Mouse (Mus musculus) MEL (cell line): ENCODE results near the gene Gpatch3. TPM values are rescaled to one million over a fixed set of nuclear protein-coding genes. Genes with fewer than 3 reads are reported as not detected.

Source experiments
- DNase-seq: peaks from one replicate; pipeline ENCODE4 v3.0.0; 2011; ENCODE audit warnings: low read depth, low spot score
- H3K27ac ChIP-seq: 2 replicates; pipeline ENCODE4 v1.5.1; 2012; ENCODE audit warnings: low read depth, mild to moderate bottlenecking, control low read depth, low read length, moderate library complexity; ENCODE audit not compliant: control insufficient read depth
- H3K27me3 ChIP-seq, 2 experiments: fragments of 150-350 bp in 1 of 2; sonication (generic) in 1 of 2; 2 replicates each; pipeline ENCODE4 v1.6.1; 2012; ENCODE audit warnings: low read length in 2 of 2, mild to moderate bottlenecking in 2 of 2, improper control_type of control experiment in 1 of 2, moderate library complexity in 1 of 2; ENCODE audit not compliant: insufficient read depth in 2 of 2, control insufficient read depth in 1 of 2
- H3K36me3 ChIP-seq, 2 experiments: 2 replicates each; pipeline ENCODE4 v1.6.1; 2012 to 2014; ENCODE audit warnings: low read length in 2 of 2, improper control_type of control experiment in 1 of 2, inconsistent platforms in 1 of 2, mild to moderate bottlenecking in 1 of 2; ENCODE audit not compliant: insufficient read depth in 2 of 2, control insufficient read depth in 1 of 2
- H3K4me1 ChIP-seq, 2 experiments: fragments of 150-350 bp in 1 of 2; sonication (generic) in 1 of 2; 2 replicates each; pipeline ENCODE4 v1.6.1; 2012; ENCODE audit warnings: low read length in 2 of 2, improper control_type of control experiment in 1 of 2, mild to moderate bottlenecking in 1 of 2; ENCODE audit not compliant: insufficient read depth in 2 of 2, control insufficient read depth in 1 of 2
- H3K4me3 ChIP-seq, 2 experiments: fragments of 150-350 bp in 1 of 2; sonication (generic) in 1 of 2; 2 replicates each; pipeline ENCODE4 v1.5.1; 2012; ENCODE audit warnings: low read depth in 2 of 2, low read length in 2 of 2, mild to moderate bottlenecking in 2 of 2, moderate library complexity in 2 of 2, control low read depth in 1 of 2, improper control_type of control experiment in 1 of 2; ENCODE audit not compliant: control insufficient read depth in 1 of 2, insufficient read depth in 1 of 2
- H3K79me2 ChIP-seq: 2 replicates; pipeline ENCODE4 v1.6.1; 2012; ENCODE audit warnings: mild to moderate bottlenecking, low read length, moderate library complexity; ENCODE audit not compliant: control insufficient read depth, poor library complexity, insufficient read depth
- H3K9ac ChIP-seq: 2 replicates; pipeline ENCODE4 v1.6.1; 2012; ENCODE audit warnings: low read depth, mild to moderate bottlenecking, control low read depth, low read length, moderate library complexity; ENCODE audit not compliant: control insufficient read depth, poor library complexity, severe bottlenecking
- H3K9me3 ChIP-seq: fragments of 150-350 bp; sonication (generic); replicated peaks from 2 replicates; pipeline ENCODE4 v1.6.1; 2012; ENCODE audit warnings: mild to moderate bottlenecking, low read length, improper control_type of control experiment, moderate library complexity; ENCODE audit not compliant: insufficient read depth
- BHLHE40 ChIP-seq: IDR thresholded peaks from 2 replicates; pipeline ENCODE4 v1.6.1; 2012; ENCODE audit warnings: low read depth, mild to moderate bottlenecking, inconsistent platforms, low read length, improper control_type of control experiment, borderline replicate concordance
- CHD2 ChIP-seq: IDR thresholded peaks from 2 replicates; pipeline ENCODE4 v1.6.1; 2011; ENCODE audit warnings: low read length, improper control_type of control experiment
- CTCF ChIP-seq, 3 experiments: IDR thresholded peaks in 2 of 3; conservative IDR thresholded peaks in 1 of 3; 2 replicates each; pipeline ENCODE4 v1.5.1; 2011 to 2012; ENCODE audit warnings: low read length in 3 of 3, low read depth in 2 of 3, mild to moderate bottlenecking in 2 of 3, improper control_type of control experiment in 1 of 3, inconsistent platforms in 1 of 3, mixed read lengths in 1 of 3, moderate library complexity in 1 of 3; ENCODE audit not compliant: control insufficient read depth in 1 of 3, insufficient read depth in 1 of 3, poor library complexity in 1 of 3, severe bottlenecking in 1 of 3
- E2F4 ChIP-seq: IDR thresholded peaks from 2 replicates; pipeline ENCODE4 v1.6.1; 2011; ENCODE audit warnings: low read depth, low read length, improper control_type of control experiment, borderline replicate concordance
- HCFC1 ChIP-seq: IDR thresholded peaks from 2 replicates; pipeline ENCODE4 v1.6.1; 2012; ENCODE audit warnings: low read depth, mild to moderate bottlenecking, inconsistent platforms, low read length, improper control_type of control experiment, moderate library complexity
- JUND ChIP-seq: IDR thresholded peaks from 2 replicates; pipeline ENCODE4 v1.6.1; 2011; ENCODE audit warnings: low read depth, mild to moderate bottlenecking, improper control_type of control experiment, low read length
- KAT2A ChIP-seq: conservative IDR thresholded peaks from 2 replicates; pipeline ENCODE4 v1.6.1; 2012; ENCODE audit warnings: low read depth, low read length, improper control_type of control experiment, inconsistent platforms
- MAX ChIP-seq: IDR thresholded peaks from 2 replicates; pipeline ENCODE4 v1.6.1; 2011; ENCODE audit warnings: low read length, improper control_type of control experiment
- NRF1 ChIP-seq: IDR thresholded peaks from 2 replicates; pipeline ENCODE4 v1.6.1; 2014; ENCODE audit warnings: low read depth, mild to moderate bottlenecking, inconsistent platforms, low read length, improper control_type of control experiment, moderate library complexity; ENCODE audit not compliant: poor library complexity, insufficient read depth, severe bottlenecking
- POLR2A ChIP-seq, 2 experiments: IDR thresholded peaks; 2 replicates each; pipeline ENCODE4 v1.6.1; 2011 to 2012; ENCODE audit warnings: low read length in 2 of 2, mild to moderate bottlenecking in 2 of 2, control low read depth in 1 of 2, improper control_type of control experiment in 1 of 2, low read depth in 1 of 2, moderate library complexity in 1 of 2; ENCODE audit not compliant: control insufficient read depth in 1 of 2, insufficient read depth in 1 of 2, poor library complexity in 1 of 2
- RAD21 ChIP-seq: IDR thresholded peaks from 2 replicates; pipeline ENCODE4 v1.6.1; 2011; ENCODE audit warnings: mild to moderate bottlenecking, low read depth, low read length, improper control_type of control experiment
- RCOR1 ChIP-seq: IDR thresholded peaks from 2 replicates; pipeline ENCODE4 v1.6.1; 2012; ENCODE audit warnings: low read depth, mild to moderate bottlenecking, inconsistent platforms, low read length, improper control_type of control experiment
- SMC3 ChIP-seq: IDR thresholded peaks from 2 replicates; pipeline ENCODE4 v1.6.1; 2011; ENCODE audit warnings: low read depth, low read length, improper control_type of control experiment
- TBP ChIP-seq: IDR thresholded peaks from 2 replicates; pipeline ENCODE4 v1.8.0; 2011; ENCODE audit warnings: low read depth, low read length, improper control_type of control experiment
- TCF12 ChIP-seq: IDR thresholded peaks from 2 replicates; pipeline ENCODE4 v1.6.1; 2014; ENCODE audit warnings: low read depth, mild to moderate bottlenecking, inconsistent platforms, low read length, improper control_type of control experiment, moderate library complexity
- UBTF ChIP-seq: IDR thresholded peaks from 2 replicates; pipeline ENCODE4 v1.6.1; 2012; ENCODE audit warnings: low read depth, mild to moderate bottlenecking, inconsistent platforms, low read length, improper control_type of control experiment, moderate library complexity, borderline replicate concordance; ENCODE audit not compliant: insufficient read depth
- ZC3H11A ChIP-seq: IDR thresholded peaks from 2 replicates; pipeline ENCODE4 v1.6.1; 2012; ENCODE audit warnings: low read depth, mild to moderate bottlenecking, inconsistent platforms, low read length, improper control_type of control experiment
- ZMIZ1 ChIP-seq: IDR thresholded peaks from 2 replicates; pipeline ENCODE4 v1.6.1; 2012; ENCODE audit warnings: low read depth, mild to moderate bottlenecking, inconsistent platforms, low read length, improper control_type of control experiment, moderate library complexity
- ZNF384 ChIP-seq: IDR thresholded peaks from 2 replicates; pipeline ENCODE4 v1.6.1; 2012; ENCODE audit warnings: low read depth, mild to moderate bottlenecking, inconsistent platforms, low read length, improper control_type of control experiment
- polyA plus RNA-seq, 2 experiments: library from polyadenylated mRNA; stranded (reverse) in 1 of 2; unstranded in 1 of 2; fragments of >175 nt in 1 of 2; fragments of >200 nt in 1 of 2; gene quantifications; 2 replicates each; pipeline versions ENCODE4 v1.2.1 to v1.2.4; 2012; ENCODE audit warnings: low replicate concordance in 2 of 2, low read depth in 1 of 2; ENCODE audit not compliant: insufficient read length in 2 of 2, insufficient read depth in 1 of 2, missing spikeins in 1 of 2
- total RNA-seq: library from RNA; depleted of rRNA; stranded (reverse); fragments of 300-350 nt; gene quantifications from 2 replicates; pipeline ENCODE4 v1.2.3, GENCODE M21; 2012

Gene Gpatch3
- total and polyA plus RNA-seq, 3 experiments: 9.8 to 16.5 TPM; not detected in 1

DNA sequence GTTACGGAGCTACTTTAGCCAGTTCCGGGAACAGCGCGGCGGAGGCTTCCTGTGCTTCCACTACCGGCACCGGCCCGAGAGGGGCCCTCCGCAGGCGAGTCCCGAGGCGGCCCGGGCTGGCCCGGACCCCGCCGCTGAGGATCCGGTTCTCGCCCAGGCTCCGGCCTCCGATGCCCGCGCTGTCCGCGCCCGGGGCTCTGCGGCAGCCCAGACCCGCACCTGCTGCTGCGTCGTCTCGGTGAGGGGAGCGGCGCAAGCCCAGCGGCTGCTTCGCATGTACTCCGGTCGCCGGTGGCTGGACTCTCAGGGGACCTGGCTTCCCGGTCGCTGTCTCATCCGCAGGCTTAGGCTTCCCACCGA, 278 bp downstream of the Gpatch3 start:
- TF ChIP-seq POLR2A (IDR thresholded peaks at IDR 0.05; ENCODE audit: control insufficient read depth in 1 of 2, insufficient read depth in 1 of 2, low read depth in 1 of 2, low read length in 2 of 2, poor library complexity in 1 of 2) (0 out of 4 replicates have a peak, but pooled peaks of 1 of the 2 experiments have one; percentile 2), ZNF384 (no peak), KAT2A (0 out of 2 replicates have a peak, but pooled peaks have one; percentile 2), SMC3 (no peak), E2F4 (no peak), TCF12 (no peak), NRF1 (no peak), RCOR1 (0 out of 2 replicates have a peak, but pooled peaks have one; percentile 29)
- TF ChIP-seq, all 39 proteins: peak for 3
- no peak for DNase-seq

GRCm38 (mm10) chr4:133577983-133578382, 3.4 kb downstream of the Gpatch3 start:
- peaks cover 4% of the 10 kb centered on the region; the same call in 1 of the 2 replicates for H3K79me2 ChIP-seq
- no peaks in the 10 kb centered on the region for H3K9me3 ChIP-seq
- no peak for TF ChIP-seq RCOR1
- TF ChIP-seq CTCF (IDR thresholded peaks at IDR 0.05 in 2 of 3, conservative IDR thresholded peaks at IDR 0.05 in 1 of 3; ENCODE audit: control insufficient read depth in 1 of 3, insufficient read depth in 1 of 3, low read depth in 2 of 3, low read length in 3 of 3, poor library complexity in 1 of 3, severe bottlenecking in 1 of 3): no peak
- no peak for TF ChIP-seq CHD2
- no peak for TF ChIP-seq TCF12
- no peak for TF ChIP-seq RAD21
- no peak for TF ChIP-seq ZMIZ1
- no peak for TF ChIP-seq MAX
- TF ChIP-seq KAT2A: no peak
- TF ChIP-seq HCFC1: no peak
- TF ChIP-seq, all 39 proteins: peak for 0
- Histone ChIP-seq H3K4me3 (no peak overlapping the region), H3K27me3 (no peaks in the 10 kb centered on the region), H3K36me3 (no peaks in the 10 kb centered on the region), H3K9ac (no peak overlapping the region), H3K4me1 (no peaks in the 10 kb centered on the region), H3K27ac (no peak overlapping the region)
- DNase-seq: no peak

More for the DNA sequence above, 278 bp downstream of the Gpatch3 start:
- Histone ChIP-seq H3K4me3 (peak overlapping the region; percentile 54 to 84), H3K27ac (no peak overlapping the region; the same call in 1 of the 2 replicates), H3K4me1 (no peaks in the 10 kb centered on the region), H3K36me3 (no peaks in the 10 kb centered on the region), H3K27me3 (no peaks in the 10 kb centered on the region), H3K79me2 (peaks cover 4% of the 10 kb centered on the region; the same call in 1 of the 2 replicates), H3K9me3 (no peaks in the 10 kb centered on the region), H3K9ac (peak overlapping the region; percentile 86)

GRCm38 (mm10) chr4:133583690-133584058, 9.1 kb downstream of the Gpatch3 start:
- Histone ChIP-seq H3K27me3 (no peaks in the 10 kb centered on the region), H3K79me2 (peaks cover 7% of the 10 kb centered on the region; the same call in 1 of the 2 replicates), H3K36me3 (peaks cover 0 to 3% of the 10 kb centered on the region in 2 experiments; a peak in 2 of 4 replicates)
- TF ChIP-seq KAT2A (no peak), TBP (no peak), UBTF (no peak), CTCF (IDR thresholded peaks at IDR 0.05 in 2 of 3, conservative IDR thresholded peaks at IDR 0.05 in 1 of 3; ENCODE audit: control insufficient read depth in 1 of 3, insufficient read depth in 1 of 3, low read depth in 2 of 3, low read length in 3 of 3, poor library complexity in 1 of 3, severe bottlenecking in 1 of 3) (no peak), TCF12 (no peak), BHLHE40 (no peak), ZC3H11A (no peak), JUND (no peak)
- TF ChIP-seq, all 39 proteins: peak for 0
- DNase-seq: no peak
- peak overlapping the region; percentile 81 for H3K27ac ChIP-seq
- peaks cover 0 to 6% of the 10 kb centered on the region in 2 experiments; a peak in 2 of 4 replicates for H3K4me1 ChIP-seq
- peak overlapping the region; percentile 83 for H3K9ac ChIP-seq
- H3K4me3 ChIP-seq: peak overlapping the region; percentile 86 to 95
- no peaks in the 10 kb centered on the region for H3K9me3 ChIP-seq
